Mouse (Mus musculus): ENCODE measurements at regions not wholly inside any gene's neighbourhood (a gene's known extent, or its start where the extent isn't known, plus 50 kb on each side); places are given as distances from the start of the nearest gene placed in this dataset.

DNA sequence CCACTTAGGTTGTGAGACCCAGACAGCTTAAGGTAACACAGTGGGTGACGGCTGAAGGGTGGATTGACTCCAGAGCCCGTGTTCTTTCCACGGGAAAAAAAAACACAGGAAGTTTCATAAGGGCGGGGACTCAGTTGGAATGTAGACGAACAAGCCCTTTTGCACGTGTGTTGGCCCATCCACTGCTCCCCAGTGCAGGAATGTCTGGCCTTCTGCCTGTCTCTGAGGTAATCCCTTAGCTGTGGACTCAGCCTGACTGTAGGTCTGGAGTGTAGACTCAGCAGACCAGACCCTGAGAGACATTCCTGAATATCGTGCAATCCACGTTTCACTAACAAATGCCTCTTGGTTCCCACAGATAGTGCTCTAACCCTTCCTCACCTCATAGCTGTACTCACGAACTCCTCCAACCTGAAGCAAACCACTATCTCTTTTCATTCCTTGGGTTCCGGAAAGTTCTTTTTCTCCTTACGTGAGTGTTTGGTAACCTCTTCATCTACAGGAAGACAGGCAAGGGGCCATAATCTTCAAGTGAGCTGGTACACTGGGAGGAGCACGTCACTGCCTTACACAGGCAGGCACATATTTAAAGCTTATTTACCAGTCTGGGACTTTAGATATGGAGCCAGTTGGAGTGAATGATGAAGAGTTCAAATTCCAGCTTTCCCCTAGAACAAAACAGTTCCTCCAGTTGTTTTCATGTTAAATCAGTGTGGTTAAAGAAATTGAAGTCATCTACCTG is 205.6 kb upstream of the Bcor start:
- H3K4me3 ChIP-seq (ENCODE audit: low read depth, low read length) = no peak overlapping the region
- H3K4me2 ChIP-seq (replicated peaks; ENCODE audit: low read depth, low read length) = no peak overlapping the region
- H3K4me1 ChIP-seq (ENCODE audit: insufficient read depth, low read depth, low read length) = no peaks in the 10 kb centered on the region
- 0 out of 2 replicates have a peak overlapping the region, but pooled peaks have one; percentile 9 for H3K27ac ChIP-seq (ENCODE audit: low read length)
- DNase-seq (ENCODE audit: low spot score) (peak; percentile 74), ATAC-seq (peak; percentile 98)
- no peak overlapping the region for H3K9ac ChIP-seq (replicated peaks; ENCODE audit: low read depth)
- no peaks in the 10 kb centered on the region for H3K27me3 ChIP-seq (replicated peaks; ENCODE audit: insufficient read depth, low read length)
- H3K9me3 ChIP-seq (ENCODE audit: low read length) = no peaks in the 10 kb centered on the region
- peak; percentile 56 for TF ChIP-seq EP300 (IDR thresholded peaks at IDR 0.05)
- no peak for TF ChIP-seq CTCF (IDR thresholded peaks at IDR 0.05)
- H3K36me3 ChIP-seq (ENCODE audit: insufficient read depth, low read length) = no peaks in the 10 kb centered on the region
- 44% methylated on average over 12 of the region's 12 CpGs for WGBS

- H3K27ac ChIP-seq (ENCODE audit: low read length) = 0 out of 2 replicates have a peak overlapping the region, but pooled peaks have one; percentile 9
- no peak overlapping the region for H3K4me2 ChIP-seq (replicated peaks; ENCODE audit: low read depth, low read length)
- H3K4me1 ChIP-seq (ENCODE audit: insufficient read depth, low read depth, low read length) = no peaks in the 10 kb centered on the region
- H3K9me3 ChIP-seq (ENCODE audit: low read length) = no peaks in the 10 kb centered on the region
- ATAC-seq = no peak
- no peak overlapping the region for H3K9ac ChIP-seq (replicated peaks; ENCODE audit: low read depth)
- WGBS = 79% methylated on average over 6 of the region's 6 CpGs
- H3K27me3 ChIP-seq (replicated peaks; ENCODE audit: insufficient read depth, low read length) = no peaks in the 10 kb centered on the region
- H3K36me3 ChIP-seq (ENCODE audit: insufficient read depth, low read length) = no peaks in the 10 kb centered on the region
- no peak overlapping the region for H3K4me3 ChIP-seq (ENCODE audit: low read depth, low read length)
- TF ChIP-seq EP300 (IDR thresholded peaks at IDR 0.05) = no peak
- no peak for TF ChIP-seq CTCF (IDR thresholded peaks at IDR 0.05)
- DNase-seq (ENCODE audit: low spot score) = no peak
These were observed 206.6 kb upstream of the Bcor start for GRCm38 (mm10) chrX:12366801-12367200.

- Histone ChIP-seq H3K36me3 (ENCODE audit: insufficient read depth, low read length) (no peaks in the 10 kb centered on the region), H3K4me3 (ENCODE audit: low read depth, low read length) (no peak overlapping the region), H3K9ac (replicated peaks; ENCODE audit: low read depth) (no peak overlapping the region), H3K9me3 (ENCODE audit: low read length) (no peaks in the 10 kb centered on the region), H3K4me1 (ENCODE audit: insufficient read depth, low read depth, low read length) (no peaks in the 10 kb centered on the region), H3K4me2 (replicated peaks; ENCODE audit: low read depth, low read length) (no peak overlapping the region), H3K27ac (ENCODE audit: low read length) (no peak overlapping the region), H3K27me3 (replicated peaks; ENCODE audit: insufficient read depth, low read length) (no peaks in the 10 kb centered on the region)
- peak; percentile 89 for ATAC-seq
- DNase-seq (ENCODE audit: low spot score) = peak; percentile 62
- WGBS = 62% methylated on average over 6 of the region's 6 CpGs
- no peak for TF ChIP-seq CTCF (IDR thresholded peaks at IDR 0.05)
- no peak for TF ChIP-seq EP300 (IDR thresholded peaks at IDR 0.05)
These were observed 213.5 kb upstream of the Bcor start for GRCm38 (mm10) chrX:12373670-12374069.

- Histone ChIP-seq H3K4me2 (replicated peaks; ENCODE audit: low read depth, low read length) (no peak overlapping the region), H3K9me3 (ENCODE audit: low read length) (no peaks in the 10 kb centered on the region), H3K4me3 (ENCODE audit: low read depth, low read length) (no peak overlapping the region), H3K27ac (ENCODE audit: low read length) (no peak overlapping the region), H3K4me1 (ENCODE audit: insufficient read depth, low read depth, low read length) (no peaks in the 10 kb centered on the region), H3K27me3 (replicated peaks; ENCODE audit: insufficient read depth, low read length) (no peaks in the 10 kb centered on the region), H3K9ac (replicated peaks; ENCODE audit: low read depth) (no peak overlapping the region), H3K36me3 (ENCODE audit: insufficient read depth, low read length) (no peaks in the 10 kb centered on the region)
- no peak for ATAC-seq
- TF ChIP-seq EP300 (IDR thresholded peaks at IDR 0.05) (no peak), CTCF (IDR thresholded peaks at IDR 0.05) (no peak)
- 29% methylated on average over 1 of the region's 1 CpGs for WGBS
- DNase-seq (ENCODE audit: low spot score) = no peak
These were observed 211.8 kb upstream of the Atp6ap2 start for GRCm38 (mm10) chrX:12375796-12376195.

GRCm38 (mm10) chrX:12376238-12376980 is 211.2 kb upstream of the Atp6ap2 start:
- Histone ChIP-seq H3K4me2 (replicated peaks; ENCODE audit: low read depth, low read length) (no peak overlapping the region), H3K27ac (ENCODE audit: low read length) (no peak overlapping the region), H3K4me1 (ENCODE audit: insufficient read depth, low read depth, low read length) (no peaks in the 10 kb centered on the region), H3K9ac (replicated peaks; ENCODE audit: low read depth) (no peak overlapping the region), H3K36me3 (ENCODE audit: insufficient read depth, low read length) (no peaks in the 10 kb centered on the region), H3K9me3 (ENCODE audit: low read length) (no peaks in the 10 kb centered on the region), H3K27me3 (replicated peaks; ENCODE audit: insufficient read depth, low read length) (no peaks in the 10 kb centered on the region), H3K4me3 (ENCODE audit: low read depth, low read length) (no peak overlapping the region)
- WGBS = 55% methylated on average over 6 of the region's 6 CpGs
- no peak for ATAC-seq
- TF ChIP-seq CTCF (IDR thresholded peaks at IDR 0.05) (no peak), EP300 (IDR thresholded peaks at IDR 0.05) (no peak)
- no peak for DNase-seq (ENCODE audit: low spot score)

GRCm38 (mm10) chrX:12377441-12377840 is 210.2 kb upstream of the Atp6ap2 start:
- DNase-seq (ENCODE audit: low spot score) (no peak), ATAC-seq (no peak)
- TF ChIP-seq EP300 (IDR thresholded peaks at IDR 0.05) (no peak), CTCF (IDR thresholded peaks at IDR 0.05) (no peak)
- Histone ChIP-seq H3K9me3 (ENCODE audit: low read length) (no peaks in the 10 kb centered on the region), H3K27me3 (replicated peaks; ENCODE audit: insufficient read depth, low read length) (no peaks in the 10 kb centered on the region), H3K4me2 (replicated peaks; ENCODE audit: low read depth, low read length) (no peak overlapping the region), H3K36me3 (ENCODE audit: insufficient read depth, low read length) (no peaks in the 10 kb centered on the region), H3K27ac (ENCODE audit: low read length) (no peak overlapping the region), H3K4me1 (ENCODE audit: insufficient read depth, low read depth, low read length) (no peaks in the 10 kb centered on the region), H3K9ac (replicated peaks; ENCODE audit: low read depth) (no peak overlapping the region), H3K4me3 (ENCODE audit: low read depth, low read length) (no peak overlapping the region)
- 70% methylated on average over 7 of the region's 7 CpGs for WGBS
